Mouse (Mus musculus) layer of hippocampus, postnatal 10 days (tissue): ENCODE data around the gene Amh. TPM values are rescaled to one million over a fixed set of nuclear protein-coding genes. Genes with fewer than 3 reads are reported as not detected.
"Not testable (repeated sequence)": the region's sequence is repeated elsewhere in the genome, so short reads cannot be mapped to it uniquely, and the experiment has no call there.

Source experiments
- DNase-seq, 2 experiments: peaks; one replicate each; pipeline ENCODE4 v3.0.0; 2021; ENCODE audit warnings: low spot score in 2 of 2
- total RNA-seq, 2 experiments: library from RNA; stranded (reverse); gene quantifications; 2 replicates each; pipeline ENCODE4 v1.2.3; 2021

Amh gene
- total RNA-seq, 2 experiments from 2014 or later: 2.1 to 2.5 TPM

DNA sequence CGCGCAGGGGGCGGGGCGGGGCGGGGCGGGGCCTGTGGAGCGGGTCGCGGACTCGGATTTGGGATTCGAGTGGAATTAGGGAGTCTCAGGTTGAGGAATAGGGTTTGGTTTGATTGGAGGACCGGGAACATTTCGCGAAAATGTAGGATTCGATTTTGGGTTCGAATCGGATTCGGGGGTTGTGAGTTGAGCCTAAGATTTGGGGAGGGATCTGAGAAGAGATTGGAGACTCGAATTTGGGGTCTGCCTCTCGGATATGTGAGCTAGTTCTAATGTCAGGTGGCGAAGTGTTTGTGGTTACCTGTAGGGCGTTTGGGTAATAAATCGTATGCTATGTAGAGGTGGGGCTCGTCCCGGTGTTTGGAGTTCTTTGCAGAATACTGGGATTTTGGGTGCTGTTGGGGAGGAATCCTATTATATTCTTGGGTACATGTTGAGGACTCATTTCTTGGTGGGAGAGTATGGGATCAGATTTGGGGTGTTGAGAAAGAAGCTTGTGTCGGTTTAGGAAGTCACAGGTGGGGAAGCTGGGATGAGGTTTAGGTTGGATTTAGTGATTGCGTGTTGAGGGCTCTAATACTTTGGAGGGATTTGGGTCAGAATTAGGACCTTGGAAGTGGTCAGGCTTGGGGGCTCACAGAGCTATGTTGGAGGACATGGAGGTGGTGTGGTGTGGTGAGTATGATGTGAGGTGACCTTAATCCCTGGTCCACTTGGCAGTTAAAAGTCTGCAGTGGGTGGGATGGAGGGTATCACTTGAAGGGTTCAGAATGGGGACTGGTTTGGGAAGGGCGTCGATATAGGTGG lies 22.2 kb downstream of the Amh start:
- DNase-seq: no peak

DNA sequence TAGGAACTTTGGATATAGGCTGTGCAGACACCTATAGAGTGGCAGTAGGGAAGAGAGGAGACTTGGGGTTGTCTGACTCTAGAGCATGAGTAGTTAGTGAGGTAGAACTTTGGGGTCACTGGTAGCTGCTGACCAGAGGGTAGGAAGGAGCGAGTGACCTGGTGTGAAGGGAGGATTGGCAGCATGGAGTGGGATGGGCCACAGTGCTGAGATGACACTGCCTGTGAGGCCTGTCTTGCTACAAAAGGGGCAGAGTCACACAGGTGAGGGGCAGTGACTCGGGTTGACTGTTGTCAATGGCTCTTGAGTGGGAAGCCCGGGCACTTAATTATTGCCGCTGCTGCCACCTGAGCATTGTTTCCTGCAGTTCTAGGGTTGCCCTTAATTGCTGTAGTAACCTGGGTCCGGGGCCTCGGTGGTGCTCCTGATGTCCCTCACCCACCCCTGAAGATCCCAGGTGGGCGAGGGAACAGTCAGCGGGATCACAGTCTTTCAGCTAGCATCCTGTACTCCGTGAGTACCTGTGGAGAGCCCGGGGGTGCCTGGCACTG lies 22.9 kb downstream of the Amh start:
- DNase-seq: no peak

DNA sequence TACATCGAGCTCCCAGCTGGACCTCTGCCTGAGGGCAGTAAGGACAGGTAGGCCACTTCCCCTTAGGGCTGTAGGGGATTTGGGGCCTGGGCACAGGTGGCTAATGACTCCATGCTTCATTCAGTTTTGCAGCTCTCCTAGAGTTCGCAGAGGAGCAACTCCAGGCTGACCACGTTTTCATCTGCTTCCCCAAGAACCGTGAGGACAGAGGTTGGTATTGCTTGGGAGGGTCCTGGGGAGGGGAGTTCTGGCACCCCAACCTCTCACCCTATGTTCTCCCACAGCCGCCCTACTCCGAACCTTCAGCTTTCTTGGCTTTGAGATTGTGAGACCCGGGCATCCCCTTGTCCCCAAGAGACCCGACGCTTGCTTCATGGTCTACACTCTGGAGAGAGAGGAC lies 23.5 kb downstream of the Amh start:
- not testable (repeated sequence) for DNase-seq

DNA sequence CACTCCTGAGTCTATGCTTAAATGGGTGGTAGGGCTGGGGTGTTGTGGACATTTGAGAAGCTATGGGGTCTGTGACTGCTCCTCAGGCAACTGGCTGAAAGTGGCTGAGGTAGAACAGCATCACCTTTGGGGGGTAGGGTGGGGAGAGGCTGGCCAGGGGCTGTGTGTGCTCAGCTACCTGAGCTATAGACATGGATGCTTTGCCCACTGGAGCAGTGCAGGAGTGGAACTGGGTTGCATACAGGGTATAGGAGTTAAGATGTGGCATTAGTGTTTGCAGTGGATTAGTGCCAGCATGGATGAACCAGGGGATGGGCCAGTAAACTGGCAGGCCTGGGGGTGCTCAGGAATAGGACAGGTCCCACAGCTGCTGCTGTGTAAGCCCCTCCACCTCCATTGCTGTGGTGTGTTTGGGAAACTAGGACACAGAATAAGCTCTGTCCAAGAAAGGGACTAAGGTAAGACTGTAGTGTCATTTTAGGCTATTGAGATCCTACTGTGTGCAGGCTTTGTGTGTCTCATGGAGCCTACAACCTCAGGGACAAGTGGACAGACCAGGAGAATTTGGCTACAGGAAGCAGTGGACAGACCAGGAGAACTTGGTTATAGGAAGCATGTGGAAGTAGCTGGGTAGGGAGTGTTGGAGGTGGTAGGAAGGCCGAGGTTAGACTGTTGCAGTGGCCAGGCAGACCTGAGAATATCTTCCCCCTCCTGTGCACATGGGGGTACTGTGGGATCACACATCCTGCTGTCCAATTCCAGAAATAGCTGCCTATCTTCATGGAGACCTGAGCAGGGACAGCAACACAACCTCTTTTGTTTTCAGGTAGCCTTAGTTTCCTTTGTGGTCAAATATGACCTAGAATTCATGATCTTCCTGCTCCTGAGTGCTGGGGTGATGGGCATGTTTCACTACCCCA lies 24.6 kb downstream of the Amh start:
- no peak for DNase-seq

DNA sequence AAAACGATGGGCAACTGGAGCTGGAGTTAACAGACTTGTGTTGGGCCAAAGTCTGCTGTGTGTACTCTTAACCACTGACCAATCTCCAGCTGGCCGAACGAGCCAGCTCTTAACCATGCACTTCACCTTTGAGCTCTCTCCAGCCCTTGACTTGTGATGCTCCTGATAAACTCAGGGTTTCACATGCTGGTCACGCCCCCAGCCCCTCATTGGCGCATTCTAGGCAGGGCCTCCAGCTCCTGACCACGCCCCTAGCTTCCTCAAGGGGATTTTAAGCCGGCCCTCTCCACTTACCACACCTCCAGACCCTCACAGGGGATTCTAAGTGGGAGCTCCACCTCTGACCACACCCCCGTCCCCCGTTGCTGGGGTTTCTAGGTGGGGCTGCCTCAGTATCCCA lies 26.1 kb downstream of the Amh start:
- no peak for DNase-seq

DNA sequence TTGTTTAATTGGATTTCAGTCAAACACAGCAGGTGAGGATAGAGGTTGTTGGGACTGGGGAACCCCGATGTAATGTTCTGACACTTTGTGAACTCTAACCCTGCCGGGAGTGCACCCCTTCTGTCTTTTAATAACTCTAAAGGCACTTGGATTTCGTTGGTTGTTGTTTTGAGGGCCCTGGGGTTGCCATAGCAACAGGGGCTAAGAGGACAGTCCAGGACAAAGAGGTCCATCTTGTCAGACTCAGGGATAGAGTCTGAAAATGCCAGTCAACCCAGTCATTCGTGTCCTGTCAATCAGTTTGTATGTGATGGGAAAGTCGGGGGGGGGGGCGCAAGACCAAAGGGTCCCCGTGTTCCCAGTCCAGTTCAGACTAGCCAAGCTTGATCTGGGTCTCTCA lies 27.8 kb downstream of the Amh start:
- no peak for DNase-seq

DNA sequence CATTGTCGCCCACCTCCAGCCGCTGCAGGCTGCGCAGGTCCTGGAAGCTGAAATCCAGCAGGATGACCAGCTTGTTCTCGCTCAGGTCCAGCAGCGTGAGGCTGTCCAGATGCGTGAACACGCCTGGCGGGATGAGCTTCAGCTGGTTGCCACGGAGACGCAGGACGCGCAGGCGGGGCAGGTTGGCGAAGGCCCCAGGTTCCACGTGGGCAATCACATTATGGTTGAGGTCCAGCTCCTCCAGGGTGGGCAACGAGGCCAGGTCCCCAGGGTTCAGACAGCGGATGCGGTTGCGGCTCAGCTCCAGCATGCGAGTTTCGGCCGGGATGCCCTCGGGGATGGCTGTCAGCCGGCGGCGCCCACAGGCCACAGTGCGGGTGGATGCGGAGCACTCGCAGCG lies 30.6 kb downstream of the Amh start:
- DNase-seq: no peak

DNA sequence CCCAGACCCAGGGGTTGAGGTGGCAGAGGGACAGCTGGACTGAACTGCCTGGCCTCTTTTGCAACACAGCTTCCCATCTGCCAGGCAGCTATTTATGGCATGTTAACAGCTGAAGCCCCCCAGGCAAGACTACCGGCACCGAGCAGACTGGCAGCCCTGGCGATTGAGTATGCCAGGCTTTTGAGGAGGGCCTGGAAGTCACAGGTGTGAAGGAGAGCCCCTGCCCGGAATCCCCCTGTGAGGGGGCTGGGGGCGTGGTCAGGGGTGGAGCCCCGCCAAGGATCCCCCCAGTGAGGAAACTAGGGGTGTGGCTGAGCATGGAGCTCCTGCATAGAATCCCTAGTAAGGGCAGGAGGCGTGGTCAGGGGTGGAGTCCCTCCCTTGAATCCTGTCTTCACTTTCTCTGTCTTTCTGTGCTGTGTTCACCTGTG lies 31.9 kb downstream of the Amh start:
- DNase-seq: no peak

DNA sequence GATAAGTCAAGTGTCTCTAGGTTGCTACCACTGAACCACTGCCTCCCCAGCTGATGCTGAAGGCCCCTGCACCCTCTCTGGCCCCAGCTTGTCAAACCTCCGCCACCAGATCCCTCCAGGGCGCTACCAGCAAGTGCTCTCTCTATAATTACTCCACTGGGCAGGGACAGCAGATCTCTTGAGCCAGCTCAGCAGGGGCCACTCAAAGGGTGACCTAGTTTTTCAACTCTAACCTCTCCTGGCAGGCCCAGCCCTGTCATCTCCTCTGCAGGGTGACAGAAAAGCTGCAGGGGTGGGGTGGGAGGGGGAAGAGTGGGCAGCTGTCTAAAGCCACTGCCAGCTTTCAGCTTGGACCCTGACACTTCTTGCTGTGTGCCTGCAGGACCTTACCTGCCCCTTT lies 32.8 kb downstream of the Amh start:
- no peak for DNase-seq

DNA sequence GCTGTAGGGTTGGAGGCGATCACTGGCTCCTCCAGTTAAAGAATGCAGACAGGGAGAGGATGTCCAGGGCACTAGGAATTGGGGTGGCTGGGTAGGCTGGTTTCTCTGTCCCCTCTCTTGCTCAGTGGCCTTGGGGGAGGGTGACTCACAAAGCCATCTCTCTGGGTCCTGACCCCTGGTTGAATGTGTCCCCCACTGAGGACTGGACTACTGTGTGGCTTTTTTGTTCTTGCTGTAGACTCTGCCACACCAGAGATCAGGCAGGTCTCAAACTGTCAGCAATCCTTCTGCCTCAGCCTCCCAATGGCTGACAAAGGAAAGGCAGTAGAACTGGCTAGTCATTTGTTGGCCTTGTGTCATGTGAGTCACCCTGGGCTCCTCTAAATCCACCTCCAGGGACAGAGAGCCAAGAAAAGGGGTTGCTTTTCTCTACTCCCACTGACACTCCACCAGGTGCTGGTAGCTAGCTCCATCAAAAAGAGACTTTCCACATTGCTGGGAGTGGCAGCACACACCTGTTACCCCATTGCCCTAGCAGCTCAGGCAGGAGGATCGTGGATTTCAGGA lies 33.4 kb downstream of the Amh start:
- DNase-seq: no peak

DNA sequence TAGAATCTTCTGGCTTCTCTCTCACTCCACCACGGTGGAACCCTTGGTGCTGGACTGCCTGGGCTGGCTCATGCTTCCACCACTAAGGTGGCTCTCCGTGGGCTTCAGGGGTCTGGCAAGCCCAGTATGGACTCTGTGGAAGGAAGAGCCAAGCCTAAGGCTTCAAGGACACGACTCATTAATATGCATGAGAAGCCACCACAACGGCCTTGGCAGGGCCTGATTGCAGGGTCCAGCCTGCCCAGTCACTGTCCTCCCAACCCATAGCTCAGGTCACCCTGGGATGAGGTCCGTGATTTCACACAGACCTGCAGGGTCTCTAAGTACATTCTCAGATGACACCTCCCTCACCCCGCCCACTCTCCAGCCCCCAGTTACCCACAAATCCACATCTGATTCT lies 34.8 kb downstream of the Amh start:
- DNase-seq: no peak

DNA sequence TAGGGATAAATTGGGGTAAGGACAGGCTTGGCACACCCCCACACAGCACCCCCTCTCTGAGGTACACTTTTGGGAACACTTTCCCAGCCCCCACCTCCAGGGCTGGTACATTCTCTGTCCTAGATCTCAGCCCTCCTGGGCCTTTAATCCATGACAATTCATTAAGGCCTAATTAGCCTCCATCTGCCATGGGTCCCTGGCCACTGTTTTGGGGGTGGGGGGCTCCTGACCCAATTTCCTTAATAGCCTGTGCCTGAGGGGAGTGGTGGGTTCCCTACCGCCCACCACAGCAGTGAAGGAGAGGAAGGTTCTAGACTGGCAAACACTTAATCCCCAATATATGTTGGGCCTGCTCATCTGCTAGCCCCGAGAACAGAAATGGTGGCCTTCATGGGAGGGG lies 36.6 kb downstream of the Amh start:
- DNase-seq: no peak

DNA sequence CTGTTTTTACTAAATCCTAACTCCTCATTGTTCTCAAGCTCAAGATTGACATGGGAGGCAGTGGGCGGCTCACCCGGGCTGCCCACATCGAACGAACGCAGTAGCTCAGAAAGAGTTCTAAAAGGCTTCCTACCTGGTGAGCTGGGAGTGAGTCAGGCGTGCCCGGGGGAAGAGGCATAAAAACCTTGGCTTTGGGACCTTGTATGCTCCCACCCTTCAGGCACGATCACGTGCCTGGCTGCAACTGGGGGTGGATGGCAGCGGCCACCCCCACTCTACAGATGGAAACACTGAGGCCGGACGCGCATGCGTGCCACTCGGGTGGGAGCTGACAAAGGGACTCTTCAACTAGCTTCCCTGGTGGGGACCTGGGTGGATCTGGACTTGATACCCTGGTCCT lies 37.3 kb downstream of the Amh start:
- DNase-seq: no peak

DNA sequence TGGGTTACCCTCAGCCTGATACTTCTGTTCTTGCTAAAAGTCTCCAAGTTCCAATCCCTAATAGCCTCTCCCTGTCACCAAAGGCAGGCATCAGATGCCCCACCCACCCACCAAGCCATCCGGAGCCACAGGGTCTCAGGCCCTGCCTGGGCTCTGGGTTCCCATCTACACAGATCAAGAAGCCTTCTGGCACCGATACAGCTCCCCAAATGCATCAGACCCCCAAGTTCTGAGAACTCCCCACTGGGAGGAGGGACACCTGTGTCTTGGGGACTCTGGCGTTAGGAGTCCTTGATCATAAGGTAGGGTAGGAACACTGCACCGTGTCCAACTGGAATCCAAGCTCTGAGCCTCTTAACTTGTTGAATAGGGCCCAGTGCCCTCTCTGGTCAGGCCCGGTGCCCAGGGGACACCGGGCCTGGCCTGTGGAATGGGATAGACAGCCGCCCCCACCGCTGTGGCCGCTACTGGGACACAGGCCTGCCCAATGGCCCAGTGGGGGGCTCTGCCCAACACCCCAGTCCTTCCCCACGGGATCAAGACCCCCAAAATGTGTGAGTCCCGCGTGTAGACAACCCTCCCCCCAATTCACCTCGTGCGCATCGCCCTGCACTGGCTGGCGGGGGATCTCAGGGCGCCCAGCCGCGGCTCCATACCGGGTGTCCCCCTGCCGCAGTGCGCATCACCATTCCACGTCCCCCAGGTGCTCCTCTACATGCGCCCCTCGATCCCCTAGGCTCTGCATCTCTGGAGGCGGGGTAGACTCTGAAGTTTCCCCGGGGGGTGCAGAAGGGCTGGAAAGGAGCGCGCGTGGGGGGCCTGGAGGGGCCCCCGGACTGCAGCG lies 38.3 kb downstream of the Amh start:
- no peak for DNase-seq

DNA sequence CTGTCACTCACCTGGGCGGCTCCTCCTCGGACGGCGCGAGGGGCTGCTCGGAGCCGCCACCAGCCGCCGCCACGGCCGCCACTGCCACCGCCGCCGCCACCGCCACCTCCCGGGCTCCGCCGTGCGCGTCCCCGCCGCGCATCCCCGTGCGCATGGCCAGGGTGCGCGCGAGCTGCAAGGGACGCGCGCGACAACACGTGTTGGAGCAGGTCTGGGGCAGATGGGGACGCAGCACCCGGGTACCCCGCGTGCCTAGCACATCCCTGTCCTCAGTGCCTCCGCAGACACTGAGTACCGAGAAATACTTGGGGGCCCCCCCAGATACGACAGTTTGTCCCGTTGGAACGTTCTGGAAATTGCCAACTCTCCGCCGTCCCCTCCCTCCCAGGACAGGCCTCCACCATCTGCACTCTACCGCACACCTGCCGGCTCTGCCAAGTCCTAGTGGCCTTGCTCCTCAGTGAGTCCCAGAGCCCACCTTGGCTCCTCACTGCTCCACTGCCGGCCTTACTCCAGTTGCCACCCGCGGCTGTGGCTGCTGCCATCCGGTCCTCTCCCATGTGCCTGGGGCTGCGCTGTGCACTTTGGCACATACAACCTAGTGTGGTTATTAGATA lies 39.0 kb downstream of the Amh start, which contains the start of gene Lingo3:
Lingo3 (minus strand) TSS at position 109 of the 617 bp plus-strand sequence.
- DNase-seq: peak; percentile 66 to 76

DNA sequence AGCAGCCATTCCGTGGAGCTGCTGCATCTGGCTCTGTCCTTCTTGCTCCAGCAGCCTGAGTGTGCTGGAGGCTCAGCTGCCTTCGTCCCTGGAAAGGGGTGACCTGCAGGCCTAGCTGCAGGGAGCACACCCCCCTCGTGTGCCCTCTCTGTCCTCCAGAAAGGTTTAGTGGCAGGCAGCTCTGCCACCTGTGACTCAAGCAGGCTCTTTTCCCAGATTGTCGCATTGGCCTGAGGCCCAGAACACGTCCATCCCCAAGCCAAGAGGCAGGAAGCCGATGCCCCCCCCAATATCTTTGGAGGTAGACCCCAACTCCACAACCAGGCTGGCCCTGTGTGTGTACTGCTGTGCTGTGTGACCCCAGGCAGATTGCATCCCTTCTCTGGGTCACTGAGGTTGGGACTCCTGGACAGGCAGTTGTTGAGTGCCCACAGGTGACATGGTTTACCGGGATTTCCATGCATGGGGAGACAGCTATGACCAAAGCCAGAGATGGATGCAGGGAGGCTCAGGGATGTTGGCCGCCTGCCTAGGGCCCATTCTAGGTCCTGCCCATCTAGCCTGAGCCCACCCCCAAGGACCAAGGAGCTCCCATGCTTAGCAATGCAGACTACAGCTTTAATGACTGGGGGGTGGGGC lies 40.1 kb downstream of the Amh start:
- no peak for DNase-seq

DNA sequence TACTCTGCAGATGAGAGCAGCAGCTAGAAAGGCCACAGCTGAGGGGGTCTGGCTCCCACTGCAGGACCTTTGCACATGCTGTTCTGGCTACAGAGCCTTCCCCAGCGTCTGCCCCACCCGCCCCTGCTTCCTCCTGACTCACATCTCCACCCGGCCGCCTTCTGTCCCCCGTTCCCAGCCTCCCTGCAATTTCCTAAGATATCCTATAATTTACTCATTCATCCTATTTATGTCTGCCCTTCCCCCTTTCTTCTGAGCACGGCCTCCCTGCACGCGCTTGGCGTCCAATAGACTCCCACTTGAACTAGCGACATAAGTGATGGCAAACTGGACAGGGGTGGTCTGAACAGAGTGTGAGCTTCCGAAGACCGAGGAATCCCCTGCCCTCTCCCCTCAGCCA lies 40.7 kb downstream of the Amh start:
- DNase-seq: no peak

DNA sequence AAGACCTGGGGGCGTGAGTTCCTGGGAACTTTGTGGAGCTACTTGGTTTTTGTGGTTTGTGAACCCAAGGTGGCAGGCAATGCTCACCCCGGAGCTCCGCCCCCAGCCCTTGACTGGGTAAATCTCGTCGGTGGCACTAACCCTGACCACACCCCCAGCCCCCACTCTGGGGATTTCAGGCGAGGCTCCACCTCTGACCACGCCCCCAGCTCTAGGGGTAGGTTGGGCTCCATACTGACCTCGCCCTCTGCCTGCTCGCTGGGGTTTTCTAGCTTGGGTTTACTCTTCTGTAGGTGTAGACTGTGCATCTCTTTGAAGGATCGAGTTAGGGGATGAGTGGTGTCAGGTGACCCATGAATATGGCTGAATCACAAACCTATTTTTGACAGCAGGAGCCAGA lies 43.5 kb downstream of the Amh start:
- DNase-seq: no peak

DNA sequence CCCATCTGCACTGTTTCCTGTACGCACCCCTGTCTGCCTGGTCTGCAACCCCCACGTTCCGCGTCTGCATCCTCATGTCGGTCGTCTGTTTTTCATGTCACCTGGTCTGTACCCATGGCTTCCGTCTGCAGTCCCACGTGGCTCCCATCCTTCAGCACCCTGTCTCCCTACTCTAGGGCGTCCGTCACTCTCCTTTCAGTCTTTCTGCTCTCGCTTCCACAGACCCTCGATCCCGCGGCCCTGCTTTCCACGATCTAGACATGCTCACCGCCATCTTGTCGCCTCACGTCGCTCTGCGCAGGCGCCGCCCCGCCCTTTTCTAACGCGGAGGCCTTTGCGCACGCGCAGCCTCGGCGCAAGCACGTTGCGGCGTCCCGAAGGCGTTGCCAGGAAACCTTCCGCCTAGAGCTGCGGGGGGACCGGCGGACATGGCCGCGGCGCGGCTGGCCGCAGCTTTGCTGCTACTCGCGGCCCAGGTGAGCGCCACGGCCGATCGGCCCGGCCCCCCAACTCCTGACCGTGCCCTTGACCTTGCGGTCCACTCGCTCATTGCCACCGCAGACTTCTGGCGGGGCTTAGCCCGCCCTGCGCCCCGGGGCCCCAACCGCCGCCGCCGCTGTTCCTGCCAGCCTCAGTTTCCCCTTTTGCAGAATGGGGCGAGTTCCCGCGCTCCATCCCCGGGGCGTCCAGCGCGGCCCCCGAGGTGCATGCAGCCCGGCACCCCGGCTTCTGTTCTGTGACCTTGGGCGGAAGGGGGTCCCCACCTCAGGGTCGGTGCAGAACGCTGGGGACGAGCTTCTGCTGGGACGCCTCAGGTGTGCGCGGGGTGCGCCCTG lies 50.1 kb downstream of the Amh start, which contains the start of the genes Lsm7 and Sppl2b:
Lsm7 (minus strand) TSS at position 297 of the 836 bp plus-strand sequence.
Sppl2b (plus strand) TSS at position 363 of the 836 bp plus-strand sequence.
- peak; percentile 98 to 99 for DNase-seq
